Mouse (Mus musculus) CH12.LX (cell line): ENCODE data around the gene Fbxl21. TPM values are rescaled to one million over a fixed set of nuclear protein-coding genes. Genes with fewer than 3 reads are reported as not detected.
A peak's percentile ranks its signal among the peaks of the same experiment; 100 is the strongest.

Experiments used
- DNase-seq: peaks from one replicate; pipeline ENCODE4 v3.0.0-alpha.2; 2013; ENCODE audit errors: extremely low read depth
- H3K27ac ChIP-seq: 2 replicates; pipeline ENCODE4 v1.5.1; 2012; ENCODE audit warnings: low read depth, mild to moderate bottlenecking, control low read depth, moderate library complexity; ENCODE audit not compliant: insufficient read depth
- H3K27me3 ChIP-seq: replicated peaks from 2 replicates; pipeline ENCODE3; 2012; ENCODE audit warnings: inconsistent platforms
- H3K36me3 ChIP-seq, 2 experiments: replicated peaks in 1 of 2; 2 replicates each; pipeline versions ENCODE3 to v1.6.1; 2012; ENCODE audit warnings: inconsistent platforms in 1 of 2, low read length in 1 of 2, mild to moderate bottlenecking in 1 of 2, mixed read lengths in 1 of 2, moderate library complexity in 1 of 2; ENCODE audit not compliant: control insufficient read depth in 1 of 2, insufficient read depth in 1 of 2
- H3K4me1 ChIP-seq, 2 experiments: 2 replicates each; pipeline ENCODE4 v1.6.1; 2012; ENCODE audit warnings: inconsistent platforms in 1 of 2, moderate library complexity in 1 of 2; ENCODE audit not compliant: insufficient read depth in 2 of 2, control insufficient read depth in 1 of 2
- H3K4me2 ChIP-seq: 2 replicates; pipeline ENCODE4 v1.6.1; 2012; ENCODE audit warnings: low read depth, mild to moderate bottlenecking, control low read depth; ENCODE audit not compliant: poor library complexity, insufficient read depth, severe bottlenecking
- H3K4me3 ChIP-seq, 3 experiments: fragments of 150-350 bp in 1 of 3; sonication (generic) in 1 of 3; replicated peaks in 1 of 3; 2 replicates each; pipeline versions ENCODE3 to v1.5.1; 2011 to 2012; ENCODE audit warnings: low read depth in 2 of 3, low read length in 2 of 3, mild to moderate bottlenecking in 2 of 3, moderate library complexity in 2 of 3, control low read depth in 1 of 3, improper control_type of control experiment in 1 of 3, inconsistent platforms in 1 of 3, mixed read lengths in 1 of 3; ENCODE audit not compliant: poor library complexity in 1 of 3
- H3K79me2 ChIP-seq: replicated peaks from 2 replicates; pipeline ENCODE4 v1.6.1; 2012; ENCODE audit warnings: mild to moderate bottlenecking, moderate library complexity; ENCODE audit not compliant: control insufficient read depth, poor library complexity, insufficient read depth, severe bottlenecking; ENCODE audit errors: extremely low read depth
- H3K9ac ChIP-seq: 2 replicates; pipeline ENCODE4 v1.6.1; 2012; ENCODE audit warnings: low read depth, mild to moderate bottlenecking, control low read depth, moderate library complexity; ENCODE audit not compliant: insufficient read depth
- H3K9me3 ChIP-seq: replicated peaks from 2 replicates; pipeline ENCODE3; 2012; ENCODE audit warnings: low read length, inconsistent platforms, mixed read lengths
- BHLHE40 ChIP-seq: IDR thresholded peaks from 2 replicates; pipeline ENCODE4 v1.6.1; 2011; ENCODE audit warnings: mild to moderate bottlenecking, low read depth, low read length, improper control_type of control experiment
- CHD2 ChIP-seq: IDR thresholded peaks from 2 replicates; pipeline ENCODE4 v1.6.1; 2011; ENCODE audit warnings: low read length, improper control_type of control experiment
- E2F4 ChIP-seq: IDR thresholded peaks from 2 replicates; pipeline ENCODE4 v1.6.1; 2011; ENCODE audit warnings: low read depth, low read length, improper control_type of control experiment; ENCODE audit not compliant: insufficient replicate concordance
- ELF1 ChIP-seq: IDR thresholded peaks from 2 replicates; pipeline ENCODE4 v1.6.1; 2014; ENCODE audit warnings: low read depth, mild to moderate bottlenecking, inconsistent platforms, low read length, improper control_type of control experiment
- ETS1 ChIP-seq: conservative IDR thresholded peaks from 2 replicates; pipeline ENCODE4 v1.6.1; 2012; ENCODE audit warnings: low read depth, mild to moderate bottlenecking, inconsistent platforms, low read length, improper control_type of control experiment, moderate library complexity
- GABPA ChIP-seq: IDR thresholded peaks from 2 replicates; pipeline ENCODE4 v1.6.1; 2012; ENCODE audit warnings: low read depth, low read length, improper control_type of control experiment, inconsistent platforms; ENCODE audit not compliant: insufficient replicate concordance
- JUND ChIP-seq: conservative IDR thresholded peaks from 2 replicates; pipeline ENCODE4 v1.6.1; 2011; ENCODE audit warnings: low read depth, low read length, improper control_type of control experiment
- MAX ChIP-seq: IDR thresholded peaks from 2 replicates; pipeline ENCODE4 v1.6.1; 2011; ENCODE audit warnings: low read length, improper control_type of control experiment
- MAZ ChIP-seq: IDR thresholded peaks from 2 replicates; pipeline ENCODE4 v1.6.1; 2012; ENCODE audit warnings: low read depth, mild to moderate bottlenecking, inconsistent platforms, low read length, improper control_type of control experiment, moderate library complexity
- MYC ChIP-seq: IDR thresholded peaks from 2 replicates; pipeline ENCODE4 v1.6.1; 2011; ENCODE audit warnings: low read depth, mild to moderate bottlenecking, improper control_type of control experiment, low read length
- NRF1 ChIP-seq: IDR thresholded peaks from 2 replicates; pipeline ENCODE4 v1.6.1; 2014; ENCODE audit warnings: low read depth, mild to moderate bottlenecking, inconsistent platforms, low read length, improper control_type of control experiment, moderate library complexity
- POLR2A ChIP-seq: IDR thresholded peaks from 2 replicates; pipeline ENCODE4 v1.6.1; 2011; ENCODE audit warnings: low read depth, mild to moderate bottlenecking, improper control_type of control experiment, low read length
- RAD21 ChIP-seq: IDR thresholded peaks from 2 replicates; pipeline ENCODE4 v1.6.1; 2011; ENCODE audit warnings: low read depth, mild to moderate bottlenecking, low read length, improper control_type of control experiment, moderate library complexity
- SMC3 ChIP-seq: IDR thresholded peaks from 2 replicates; pipeline ENCODE4 v1.6.1; 2011; ENCODE audit warnings: low read depth, low read length, improper control_type of control experiment
- TBP ChIP-seq: conservative IDR thresholded peaks from 2 replicates; pipeline ENCODE4 v1.6.1; 2011; ENCODE audit warnings: low read depth, low read length, improper control_type of control experiment
- dilution Hi-C: fragments of 300-500 bp; cut with MboI; formaldehyde crosslinking; loops from 2 replicates; pipeline ENCODE4 v1.14.3; 2020; ENCODE audit warnings: low sequenced_read_pairs; ENCODE audit not compliant: extremely low pct_unique_long_range_greater_than_20kb, extremely low pct_ligation_motif_present
- in situ Hi-C: fragments of 300-500 bp; cut with MboI; formaldehyde crosslinking; loops from 3 replicates; pipeline ENCODE4 v1.14.3; 2019; ENCODE audit warnings: low sequenced_read_pairs, low pct_ligation_motif_present, low pct_unique_long_range_greater_than_20kb, mixed read lengths
- polyA plus RNA-seq: library from polyadenylated mRNA; unstranded; fragments of >175 nt; gene quantifications from 2 replicates; pipeline ENCODE4 v1.2.1, GENCODE M21; 2012; ENCODE audit warnings: low read depth; ENCODE audit not compliant: insufficient read length
- total RNA-seq, 2 experiments: library from RNA; depleted of rRNA; stranded (reverse); fragments of 300-350 nt in 1 of 2; fragments of >200 nt in 1 of 2; gene quantifications; 2 replicates each; pipeline ENCODE4 v1.2.3; 2012 to 2014

Fbxl21 gene
- total and polyA plus RNA-seq, 3 experiments, result not detected

DNA sequence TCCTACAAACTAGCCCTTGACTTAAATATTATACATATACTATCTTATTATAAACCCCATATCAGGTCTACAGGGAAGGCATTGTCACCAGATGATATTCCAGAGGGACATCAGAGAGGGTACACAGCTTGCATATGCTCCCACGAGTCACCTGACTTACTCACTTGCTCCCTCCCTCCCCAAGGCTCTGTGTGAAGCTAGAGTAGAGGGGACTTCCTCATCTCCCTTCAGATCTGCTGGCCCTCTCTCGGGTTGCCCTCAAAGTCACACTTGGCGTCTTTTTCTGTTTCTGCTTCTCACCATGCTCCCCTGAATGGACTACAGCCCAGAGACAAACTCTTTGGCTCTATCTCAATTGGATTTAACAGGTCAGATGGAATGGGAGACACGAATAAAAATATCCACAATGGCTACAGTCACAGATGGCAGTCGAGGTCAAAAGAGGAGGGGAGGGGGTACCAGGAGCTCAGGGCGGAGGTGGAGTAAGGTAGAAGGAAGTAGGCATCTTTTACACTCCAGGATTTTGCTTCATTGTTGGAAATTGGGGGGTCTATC, 20.3 kb upstream of the Fbxl21 start:
- Histone ChIP-seq H3K4me2 (no peak overlapping the region), H3K27ac (no peak overlapping the region), H3K4me3 (no peak overlapping the region), H3K4me1 (no peaks in the 10 kb centered on the region), H3K79me2 (no peaks in the 10 kb centered on the region), H3K36me3 (no peaks in the 10 kb centered on the region), H3K27me3 (peaks cover 65% of the 10 kb centered on the region)
- TF ChIP-seq BHLHE40, result peak; percentile 33; the same call in 1 of the 2 replicates
- no peak for TF ChIP-seq SMC3
- TF ChIP-seq, all 38 proteins: peak for 1
- peaks cover 2% of the 10 kb centered on the region for H3K9me3 ChIP-seq
- no peak overlapping the region for H3K9ac ChIP-seq
- in situ Hi-C loops, result no loop called here
- no peak for DNase-seq
- dilution Hi-C loops, result no loop called here

DNA sequence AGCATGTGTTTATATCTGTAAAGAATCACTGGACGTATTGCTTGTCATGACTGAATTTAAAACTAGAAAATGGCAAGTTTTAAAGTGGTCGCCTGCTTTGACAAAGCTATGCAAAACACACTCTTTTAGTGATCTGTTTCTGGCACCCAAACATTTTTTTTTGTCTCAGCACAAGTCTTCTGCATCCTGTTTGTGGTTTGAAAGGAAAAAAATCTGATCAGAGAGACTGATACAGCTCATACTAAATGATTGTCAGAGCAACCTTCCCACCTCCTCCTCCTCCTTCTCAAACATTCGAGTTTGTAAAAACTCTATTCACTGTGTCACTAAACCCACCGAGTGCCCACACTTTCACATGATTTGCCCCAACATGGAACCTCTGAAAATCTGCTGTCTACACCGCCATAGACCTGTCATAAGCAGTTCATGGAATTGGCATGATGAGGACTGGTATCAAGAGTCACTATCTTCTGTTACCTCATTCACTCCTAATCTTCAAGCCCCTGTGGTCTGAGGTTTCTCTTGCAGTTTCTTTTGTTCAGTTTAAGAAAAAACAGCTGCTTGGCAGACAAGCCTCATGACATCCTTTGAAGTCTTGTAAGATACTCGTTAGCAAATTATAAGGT, 15.3 kb upstream of the Fbxl21 start:
- no peak for DNase-seq
- Histone ChIP-seq H3K79me2 (no peaks in the 10 kb centered on the region), H3K4me2 (no peak overlapping the region), H3K27me3 (peaks cover 84% of the 10 kb centered on the region), H3K4me3 (no peak overlapping the region), H3K27ac (no peak overlapping the region), H3K9ac (no peak overlapping the region), H3K4me1 (no peaks in the 10 kb centered on the region), H3K9me3 (peaks cover 7% of the 10 kb centered on the region), H3K36me3 (no peaks in the 10 kb centered on the region)
- TF ChIP-seq NRF1 (no peak), GABPA (no peak), E2F4 (no peak), MAZ (no peak), ELF1 (no peak), MAX (no peak), TBP (no peak), BHLHE40 (no peak), JUND (no peak), RAD21 (no peak), ETS1 (no peak), CHD2 (no peak), MYC (no peak), POLR2A (no peak)
- in situ Hi-C loops (no loop called here), dilution Hi-C loops (no loop called here)
